Mouse (Mus musculus) WW6 (cell line): ENCODE data around the gene Traip.

Experiments
- DNase-seq: peaks from one replicate; pipeline ENCODE4 v3.0.0-alpha.2; 2013; ENCODE audit warnings: low read depth, low spot score

Gene Traip

DNA sequence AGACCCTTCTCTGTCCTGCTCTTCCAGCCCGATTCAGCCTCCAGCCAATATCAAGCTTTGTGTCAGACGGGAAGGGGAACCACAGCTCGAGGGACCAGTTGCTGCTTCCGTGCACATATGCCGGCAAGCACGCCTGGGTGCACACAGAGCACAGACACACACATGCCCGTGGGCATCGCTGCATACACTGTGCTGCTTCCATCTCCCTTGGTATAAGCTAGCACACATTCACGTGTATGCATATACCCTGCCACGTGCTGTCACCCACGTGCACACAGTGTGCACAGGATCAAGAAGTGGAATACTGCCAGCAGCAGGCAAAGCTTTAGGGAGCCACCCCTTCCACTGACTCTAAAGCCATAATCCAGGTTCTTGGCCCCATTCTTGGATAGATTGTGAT is 15.8 kb upstream of the Traip start:
- no peak for DNase-seq

DNA sequence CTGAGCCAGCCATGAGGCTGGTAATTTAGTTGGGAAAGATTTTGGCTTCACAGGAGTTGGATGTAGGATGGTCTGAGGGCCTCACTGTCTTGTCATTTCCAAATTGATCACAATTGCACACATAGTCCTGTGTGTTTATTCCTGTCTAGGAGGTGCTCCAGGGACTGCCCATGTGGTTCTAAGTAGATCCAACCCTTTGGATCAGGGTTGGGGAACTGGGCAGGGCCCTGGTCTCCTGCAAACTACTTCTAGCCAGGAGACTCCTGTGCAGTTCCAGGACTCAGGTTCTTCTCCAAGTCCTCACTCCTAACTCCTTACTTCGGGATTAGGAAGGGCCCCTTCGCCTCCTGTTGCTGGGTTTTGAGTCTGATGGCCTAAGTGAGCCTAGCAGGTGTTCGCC is 14.6 kb upstream of the Traip start, which contains the start of gene Camkv:
Gene Camkv, plus strand, starts transcription at position 301 of the 400 bp plus-strand sequence.
- DNase-seq: no peak

DNA sequence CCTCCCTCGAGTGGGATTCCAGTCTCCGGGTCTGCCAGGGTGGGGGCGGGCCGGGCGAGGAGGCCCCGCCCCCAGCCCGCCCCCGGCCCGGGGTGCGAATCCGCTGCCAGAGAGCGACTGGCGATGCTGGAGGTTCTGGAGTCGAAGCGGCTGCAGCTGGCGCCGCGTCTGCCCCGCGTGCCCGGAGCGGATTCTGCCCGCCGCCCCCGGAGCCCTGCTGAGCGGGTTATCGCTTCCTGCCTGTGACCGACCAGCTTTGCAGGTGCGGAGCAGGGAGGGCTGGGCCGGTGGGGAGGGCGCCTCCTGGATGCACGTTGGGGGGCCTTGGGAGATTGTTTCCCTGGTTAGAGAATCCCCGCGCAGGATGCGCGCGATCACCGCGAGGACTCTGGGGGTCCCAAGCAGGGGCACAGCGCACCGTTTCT is 14.1 kb upstream of the Traip start:
- no peak for DNase-seq

DNA sequence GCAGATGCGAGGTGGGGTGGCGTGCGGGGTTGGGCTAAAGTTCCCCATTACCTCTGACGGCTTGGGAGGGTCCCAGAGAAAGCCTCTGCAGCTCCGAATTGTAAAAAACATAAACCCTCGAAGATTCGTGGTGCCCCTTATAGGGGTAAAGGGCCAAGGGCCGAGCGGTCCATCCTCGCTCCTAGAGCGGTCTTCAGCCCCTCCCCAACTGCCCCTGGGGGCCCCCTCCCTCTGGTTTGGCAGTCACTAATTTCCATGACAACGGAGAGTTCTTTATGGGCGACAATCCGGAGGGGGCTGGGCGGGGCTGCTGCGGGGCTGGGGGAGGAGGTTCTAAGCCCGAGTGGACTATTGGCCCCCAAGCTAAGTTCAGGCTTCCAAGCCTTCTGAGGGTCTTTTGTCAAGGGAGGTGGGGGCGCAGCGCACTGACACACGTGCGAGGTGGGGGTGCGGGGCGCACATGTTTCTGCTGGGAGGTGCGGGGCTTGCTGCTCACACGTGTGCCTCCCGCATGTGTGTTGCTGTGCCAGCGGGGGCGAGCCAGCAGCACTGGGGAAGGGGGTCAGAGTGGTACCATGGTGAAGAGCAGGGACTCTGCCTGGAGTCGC is 13.6 kb upstream of the Traip start:
- DNase-seq: no peak

DNA sequence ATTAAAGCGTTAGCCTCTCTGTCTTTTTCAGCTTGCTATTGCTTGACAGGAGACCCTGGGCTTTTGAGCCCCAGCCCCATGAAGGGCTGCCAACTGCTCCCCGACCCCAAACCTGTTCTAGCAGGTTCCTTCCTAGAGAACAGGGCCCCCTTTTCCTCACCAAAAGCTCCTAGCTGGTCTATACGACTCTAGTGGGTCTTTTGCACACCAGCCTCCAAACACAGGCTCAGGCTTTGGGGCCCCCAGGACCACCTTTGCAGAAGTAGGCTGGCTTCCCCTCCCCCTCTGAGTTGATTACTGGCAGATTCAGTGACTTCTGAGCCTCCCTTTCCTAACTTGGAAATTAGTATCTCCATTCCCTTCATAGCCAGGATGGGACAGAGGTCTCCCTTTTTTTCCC is 13.1 kb upstream of the Traip start:
- DNase-seq: no peak

DNA sequence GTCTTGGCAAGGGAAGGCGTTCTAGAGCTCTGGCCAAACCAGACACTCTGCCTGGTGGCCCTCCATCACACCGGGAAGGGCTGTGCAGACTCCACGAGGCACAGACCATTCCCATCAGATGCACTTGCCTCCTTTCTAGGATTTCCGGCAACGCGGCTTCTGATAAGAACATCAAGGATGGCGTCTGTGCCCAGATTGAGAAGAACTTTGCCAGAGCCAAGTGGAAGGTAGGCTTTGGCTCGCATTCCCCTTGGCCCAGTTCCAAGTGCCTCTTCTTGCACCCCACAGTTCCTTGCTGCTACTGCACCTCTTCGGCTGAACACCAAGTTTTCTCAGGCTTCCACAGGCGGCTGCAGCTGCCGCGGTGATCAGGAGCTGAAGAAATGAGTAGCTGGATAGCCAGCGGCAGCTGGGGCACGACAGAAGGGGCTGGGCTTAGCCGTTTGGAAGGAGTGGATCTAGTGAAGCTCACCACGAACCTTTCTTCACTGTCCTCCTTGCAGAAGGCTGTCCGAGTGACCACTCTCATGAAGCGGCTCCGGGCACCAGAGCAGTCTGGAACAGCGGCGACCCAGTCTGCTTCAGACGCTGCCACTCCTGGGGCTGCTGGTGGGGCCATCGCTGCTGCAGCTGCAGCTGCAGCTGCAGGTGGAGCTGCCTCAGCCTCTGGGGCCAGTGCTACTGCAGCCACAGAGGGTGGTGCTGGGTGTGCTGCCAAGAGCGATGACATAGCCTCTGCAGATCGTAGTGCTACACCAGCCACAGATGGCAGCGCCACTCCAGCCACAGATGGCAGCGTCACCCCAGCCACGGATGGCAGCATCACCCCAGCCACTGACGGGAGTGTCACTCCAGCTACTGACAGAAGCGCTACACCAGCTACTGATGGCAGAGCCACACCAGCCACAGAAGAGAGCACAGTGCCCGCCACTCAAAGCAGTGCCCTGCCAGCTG is 2.4 kb upstream of the Traip start:
- DNase-seq: no peak

DNA sequence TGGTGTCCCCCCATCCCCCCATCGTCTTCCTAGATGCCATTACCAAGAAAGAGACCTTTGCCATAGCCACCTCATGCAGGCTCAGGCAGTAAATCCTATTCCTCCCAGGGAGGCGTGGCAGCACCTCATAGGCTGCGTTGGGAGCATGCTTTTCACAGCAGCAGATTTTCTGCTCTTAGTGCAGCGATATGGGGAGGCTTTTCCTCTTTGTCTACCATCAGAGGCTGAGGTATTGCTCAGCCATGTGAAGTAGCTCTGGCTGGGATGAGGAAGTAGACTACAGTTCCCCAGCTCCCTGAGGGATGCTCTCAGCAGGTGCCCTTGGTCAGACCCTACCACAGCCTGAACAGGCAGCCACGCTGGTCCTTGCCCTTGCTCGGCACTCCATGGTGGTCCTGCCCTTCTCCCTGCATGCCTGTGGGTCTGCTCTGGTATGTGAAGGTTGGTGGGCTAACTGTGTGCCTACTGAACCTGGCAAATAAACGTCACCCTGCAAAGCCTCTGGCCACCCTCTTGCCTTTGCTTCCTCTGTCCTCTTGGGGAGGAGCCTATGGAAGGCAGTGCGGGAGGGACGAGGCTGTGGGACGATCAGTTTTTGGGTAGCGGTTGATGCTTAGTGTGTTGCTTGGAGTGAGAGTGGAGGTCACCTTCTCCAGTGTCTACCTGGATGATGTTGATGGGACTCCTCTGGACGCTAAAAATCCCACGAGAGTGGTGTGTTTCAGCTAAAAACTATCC is 583 bp upstream of the Traip start:
- DNase-seq: no peak

DNA sequence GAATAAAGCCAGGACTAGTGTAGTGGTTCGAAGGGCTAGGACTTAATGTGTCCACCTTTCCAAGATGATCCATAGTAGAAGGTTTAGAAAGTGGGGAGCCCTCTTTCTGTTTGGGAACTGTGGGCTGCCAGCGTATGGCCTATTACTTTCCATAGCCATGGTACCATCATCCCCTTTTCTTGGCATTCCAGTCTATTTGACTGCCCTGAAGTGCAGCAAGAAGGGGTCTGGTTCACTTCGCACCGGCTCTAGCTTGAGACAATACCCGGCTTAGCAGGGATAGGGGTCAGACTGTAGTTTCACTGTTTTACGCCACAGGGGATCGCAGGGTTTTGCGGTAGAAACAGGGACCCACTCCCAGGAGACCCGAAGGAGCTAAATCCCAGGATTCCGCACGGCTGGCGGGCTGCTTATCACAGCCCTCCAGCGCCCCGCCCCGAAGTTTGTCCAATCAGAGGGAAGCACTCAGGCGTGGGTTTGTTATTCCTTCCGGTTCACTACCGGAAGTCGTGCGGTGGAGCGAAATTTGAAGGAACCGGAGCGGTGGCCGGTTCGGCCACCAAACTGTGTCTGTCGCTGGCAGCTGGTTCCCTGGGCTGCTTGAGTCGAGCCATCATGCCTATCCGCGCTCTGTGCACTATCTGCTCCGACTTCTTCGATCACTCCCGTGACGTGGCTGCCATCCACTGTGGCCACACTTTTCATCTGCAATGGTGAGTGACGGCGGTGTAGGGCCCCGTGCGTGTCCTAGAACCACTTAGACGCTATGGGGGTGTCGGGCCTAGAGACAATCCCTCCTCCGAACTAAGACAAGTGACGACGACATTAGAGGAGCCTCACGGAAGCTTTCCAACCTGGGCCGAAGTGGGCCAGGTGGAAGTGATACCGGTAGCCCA is 772 bp downstream of the Traip start:
- no peak for DNase-seq

DNA sequence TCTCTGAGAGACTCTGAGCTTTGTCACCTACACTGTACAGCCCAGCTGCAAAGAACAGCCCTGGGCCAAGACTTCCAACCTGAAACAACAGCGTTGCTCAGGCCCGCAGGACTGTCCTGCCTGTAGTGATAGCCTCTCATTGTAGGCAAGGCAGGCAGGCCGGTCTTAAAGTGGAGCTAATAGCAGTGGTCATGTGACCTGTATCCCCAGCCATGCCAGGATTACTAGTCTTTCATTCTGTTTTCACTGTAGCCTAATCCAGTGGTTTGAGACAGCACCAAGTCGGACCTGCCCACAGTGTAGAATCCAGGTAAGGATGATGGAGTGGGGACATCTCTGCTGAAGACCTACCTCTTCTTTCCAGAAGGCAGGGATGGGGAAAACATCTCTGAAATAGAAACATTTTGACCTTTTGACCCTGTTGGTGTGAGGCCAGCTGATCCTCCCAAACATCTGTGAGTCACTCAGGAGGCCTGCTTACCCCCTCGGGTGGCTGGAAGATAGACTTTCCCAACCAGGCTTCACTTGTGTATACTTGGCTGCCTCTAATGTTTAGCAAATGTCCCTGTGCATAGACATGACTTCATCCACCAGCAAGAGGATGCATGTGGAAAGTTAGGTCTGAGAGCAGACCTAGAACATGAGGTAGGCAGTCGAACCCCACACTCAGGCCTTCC is 5.8 kb downstream of the Traip start:
- DNase-seq: no peak

DNA sequence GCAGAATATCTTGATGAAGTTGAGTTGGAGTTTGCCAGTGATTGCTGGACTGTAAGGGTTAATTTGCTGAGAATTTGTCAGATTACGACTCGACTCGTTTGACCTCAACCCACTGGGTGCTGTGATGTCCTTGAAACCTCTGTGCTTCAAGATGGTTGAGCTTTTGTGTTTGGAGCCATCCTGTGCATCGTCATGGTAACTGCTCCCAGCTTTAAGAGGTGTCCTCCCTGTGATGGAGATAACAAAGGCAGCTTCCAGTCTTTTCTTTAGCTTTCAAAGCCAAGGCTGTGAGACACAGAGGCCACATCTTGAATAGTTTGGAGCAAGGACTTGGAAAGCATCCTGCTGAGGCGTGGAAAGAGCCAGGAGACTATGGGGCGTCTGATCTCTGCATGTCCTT is 7.2 kb downstream of the Traip start:
- no peak for DNase-seq

DNA sequence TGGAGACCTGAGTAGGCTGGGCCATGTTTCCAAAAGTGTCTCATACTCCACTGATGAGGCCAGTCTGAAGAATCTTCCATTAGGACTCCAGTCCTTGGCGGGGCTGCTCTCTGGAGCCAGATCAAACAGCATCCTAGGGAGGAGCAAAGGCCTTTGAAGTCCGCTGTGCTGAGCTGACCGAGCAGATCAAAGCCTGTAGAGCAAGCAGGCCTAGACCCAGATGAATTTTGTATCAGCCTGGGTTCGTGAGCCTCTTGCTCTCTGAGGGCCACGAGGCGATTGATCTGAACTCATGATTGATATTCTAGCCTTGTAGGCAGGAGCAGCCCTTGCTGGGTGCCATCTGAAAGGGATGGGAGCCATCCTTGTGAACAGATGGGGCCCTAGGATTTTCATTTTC is 10.0 kb downstream of the Traip start:
- DNase-seq: no peak

DNA sequence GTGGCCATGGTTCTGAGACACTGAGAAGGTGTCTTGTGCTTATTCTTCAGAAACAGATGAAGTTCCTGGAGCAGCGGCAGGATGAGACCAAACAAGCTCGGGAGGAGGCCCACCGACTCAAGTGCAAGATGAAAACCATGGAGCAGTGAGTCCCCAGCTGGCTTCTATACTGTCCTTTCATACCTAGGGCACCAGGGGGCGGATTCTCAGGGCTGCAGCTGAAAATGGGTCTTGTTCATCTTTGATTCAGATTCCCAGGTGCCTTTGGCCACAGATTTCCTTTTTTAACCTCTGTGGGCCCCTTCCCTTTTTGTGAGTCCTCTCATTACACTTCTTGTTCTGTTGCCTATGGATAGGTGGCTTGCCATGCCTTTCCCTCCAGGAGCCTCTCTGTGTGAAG is 11.0 kb downstream of the Traip start:
- no peak for DNase-seq

DNA sequence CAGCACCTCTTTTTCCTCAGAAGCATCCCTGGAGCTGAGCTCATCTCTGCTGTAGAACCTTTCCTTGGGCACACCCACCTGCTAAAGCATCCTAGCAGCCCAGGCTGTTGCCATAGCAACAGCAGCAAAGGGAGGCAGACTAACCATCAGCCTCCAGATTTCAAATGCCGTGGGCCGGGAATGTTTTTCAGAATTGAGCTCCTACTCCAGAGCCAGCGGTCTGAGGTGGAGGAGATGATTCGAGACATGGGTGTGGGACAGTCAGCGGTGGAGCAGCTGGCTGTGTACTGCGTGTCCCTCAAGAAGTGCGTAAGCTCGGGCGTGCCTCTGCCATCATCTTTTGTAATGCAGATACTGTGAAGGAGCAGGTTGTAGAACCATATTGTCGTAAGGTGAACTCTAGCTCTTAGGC is 11.4 kb downstream of the Traip start:
- DNase-seq: peak; percentile 61

DNA sequence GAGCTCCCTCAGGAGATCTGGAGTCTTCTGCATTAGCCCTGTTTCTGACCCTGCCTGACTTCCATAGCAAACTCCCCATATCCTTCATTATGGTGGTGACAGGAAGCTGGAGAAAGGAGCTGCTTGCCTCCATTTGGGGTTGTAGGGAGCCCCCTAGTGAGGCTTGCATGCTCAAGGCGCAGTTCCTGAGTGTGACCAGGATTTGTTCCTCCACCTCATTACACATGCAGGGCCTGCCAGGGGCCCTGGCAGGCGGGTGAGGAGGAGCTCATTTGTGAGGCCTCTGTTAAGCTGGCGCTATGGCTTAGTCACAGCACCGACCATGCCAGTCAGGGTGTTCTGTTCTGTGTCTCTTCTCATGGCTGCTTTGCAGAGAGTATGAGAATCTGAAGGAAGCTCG is 11.9 kb downstream of the Traip start:
- DNase-seq: no peak

DNA sequence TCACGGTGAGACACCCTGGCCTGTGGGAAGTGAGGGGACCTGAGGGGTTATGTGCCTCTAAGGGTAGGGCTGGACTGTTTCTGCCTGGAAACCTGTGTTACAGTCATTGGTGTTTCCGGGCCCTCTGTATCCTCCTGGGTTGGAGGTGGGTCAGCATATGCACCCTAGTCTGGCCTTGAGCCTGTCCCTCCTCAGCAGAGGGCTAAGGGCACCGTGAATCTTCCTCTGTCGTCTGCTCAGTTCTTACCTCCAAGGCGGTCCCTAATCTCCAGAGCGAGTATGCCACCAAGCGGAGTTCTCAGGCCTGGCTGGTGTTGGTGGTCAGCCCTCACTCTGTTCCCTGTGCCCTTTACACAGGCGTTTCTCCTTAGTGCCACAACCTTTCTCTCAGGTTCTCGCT is 13.0 kb downstream of the Traip start:
- no peak for DNase-seq

DNA sequence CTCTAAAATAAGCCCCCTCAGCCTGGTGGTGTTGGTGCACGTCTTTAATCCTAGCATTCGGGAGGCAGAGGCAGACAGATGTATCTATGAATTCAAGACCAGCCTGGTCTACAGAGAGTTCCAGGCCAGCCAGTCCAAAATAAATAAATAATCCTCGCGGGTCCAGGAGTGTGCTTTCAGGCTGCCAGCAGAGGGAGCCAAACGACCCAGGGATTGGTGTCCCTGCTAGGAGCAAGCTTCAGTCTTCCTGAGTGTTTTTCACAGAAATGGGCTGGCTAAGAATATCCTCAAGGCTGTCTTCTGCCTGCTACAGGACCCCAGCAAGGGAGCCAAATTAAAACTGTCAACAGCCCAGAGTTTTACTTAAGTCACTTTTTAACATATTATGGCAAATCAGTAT is 13.8 kb downstream of the Traip start:
- no peak for DNase-seq

DNA sequence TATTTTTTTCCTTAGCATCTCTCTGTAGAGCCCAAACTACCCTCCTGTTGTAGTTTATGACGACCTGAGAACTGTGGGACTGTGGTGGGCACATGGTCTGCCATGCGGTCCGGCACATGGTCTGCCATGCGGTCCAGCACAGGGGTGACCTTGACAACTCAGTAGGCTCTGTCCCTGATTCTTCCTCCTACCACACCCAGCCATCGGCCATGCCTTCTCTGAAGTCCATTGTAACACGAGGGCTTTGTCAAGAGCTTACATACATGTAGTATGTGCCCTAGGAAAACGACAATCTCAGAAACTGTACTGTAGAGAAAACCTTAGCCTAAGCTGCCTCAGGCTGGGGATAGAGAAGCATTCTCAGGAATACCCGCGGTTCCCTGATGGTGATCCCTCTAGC is 14.7 kb downstream of the Traip start:
- no peak for DNase-seq

DNA sequence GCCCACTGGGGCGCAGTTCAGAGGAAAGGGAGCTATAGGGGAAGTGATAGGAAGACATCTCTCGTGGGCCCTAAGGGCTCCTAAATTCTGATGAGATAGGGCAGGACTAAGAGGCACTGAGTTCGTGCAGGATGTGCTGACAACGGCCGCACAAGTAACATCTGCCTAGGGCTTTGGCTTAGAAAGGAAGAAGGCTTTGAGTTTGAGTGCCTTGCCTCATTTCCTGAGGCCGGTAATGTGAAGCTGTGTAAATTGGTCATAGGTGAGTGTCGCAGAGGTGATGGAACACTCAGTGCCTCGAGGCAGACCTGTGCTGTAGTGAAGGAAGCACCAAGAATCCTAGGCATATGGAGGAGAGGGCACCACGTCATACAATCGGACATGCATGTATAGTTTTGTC is 16.7 kb downstream of the Traip start:
- no peak for DNase-seq

DNA sequence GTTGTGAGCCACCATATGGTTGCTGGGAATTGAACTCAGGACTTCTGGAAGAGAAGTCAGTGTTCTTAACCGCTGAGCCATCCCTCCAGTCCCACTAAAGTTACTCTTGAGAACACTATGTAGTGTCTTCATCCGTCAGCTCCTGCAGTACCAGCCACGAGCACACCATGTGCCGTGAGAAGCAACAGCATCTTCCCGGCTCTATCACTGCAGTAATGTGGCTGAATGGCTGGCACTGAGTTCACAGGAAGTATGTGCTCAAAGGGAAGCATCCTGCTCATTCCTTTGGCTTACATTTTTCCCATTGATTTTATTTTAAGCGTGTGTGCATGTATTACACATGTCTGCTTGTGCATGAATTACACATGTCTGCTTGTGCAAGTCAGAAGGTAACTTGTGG is 17.5 kb downstream of the Traip start:
- DNase-seq: no peak

DNA sequence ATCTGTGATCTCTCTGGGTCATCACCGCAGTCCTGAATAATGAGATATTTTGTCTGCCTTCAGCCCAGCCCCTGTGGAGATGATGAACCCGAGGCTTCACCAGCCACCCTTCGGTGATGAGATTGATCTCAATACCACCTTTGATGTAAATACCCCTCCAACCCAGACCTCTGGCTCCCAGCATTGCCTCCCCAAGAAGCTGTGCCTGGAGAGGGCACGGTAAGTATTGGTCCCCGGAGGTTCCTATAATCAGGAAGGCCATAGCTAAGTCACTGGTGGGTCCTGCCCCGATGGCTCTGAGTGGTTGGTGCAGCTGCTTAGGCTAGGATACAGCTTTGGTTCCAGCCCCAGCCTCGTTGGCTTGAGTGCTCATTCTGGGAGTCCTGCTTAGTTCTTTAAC is 18.6 kb downstream of the Traip start:
- no peak for DNase-seq

DNA sequence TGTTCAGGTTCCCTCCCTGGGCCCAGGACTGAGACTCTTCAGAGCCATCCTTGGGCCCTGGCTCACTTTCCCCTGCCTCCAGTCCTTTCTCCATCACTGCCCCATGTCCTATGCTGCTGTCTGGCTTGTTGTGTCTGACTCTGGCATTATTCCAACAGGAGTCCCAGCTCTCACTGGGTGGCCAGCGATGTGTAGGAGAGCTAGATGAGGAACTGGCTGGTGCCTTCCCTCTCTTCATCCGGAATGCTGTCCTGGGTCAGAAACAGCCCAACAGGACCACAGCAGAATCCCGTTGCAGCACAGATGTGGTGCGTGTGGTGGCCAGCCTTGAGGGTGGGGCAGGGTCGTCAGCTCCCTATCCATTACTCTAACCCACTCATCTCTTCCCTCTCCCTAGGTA is 20.4 kb downstream of the Traip start:
- no peak for DNase-seq
